10 mouse cellular contexts compared by ENCODE assay signal in genomic region chr9:105697764-105698396, GRCm38 (mm10). TPM values are rescaled to one million over a fixed set of nuclear protein-coding genes. Genes with fewer than 3 reads are reported as not detected.
DNase-seq lines count a peak whose midpoint lies in the region; ATAC-seq and TF ChIP-seq lines count a peak whose summit lies in the region.
"Had no signal": no experiment of that assay in that cellular context is flagged by ENCODE, and none has a peak within 500 bp of the region (broad histone marks: within the 10 kb centered on the region; RNA-seq: fewer than 3 reads in every experiment).

No protein-coding gene starts in this region.

- no peak overlapping the region for H3K4me3 ChIP-seq in lung, postnatal 0 days (ENCODE audit: low read depth, low read length)
- H3K4me3 ChIP-seq: neural tube, embryonic 12.5 days had no signal

- no peak for TF ChIP-seq CTCF in lung, postnatal 0 days (IDR thresholded peaks at IDR 0.05)

- H3K4me1 ChIP-seq in lung, postnatal 0 days (ENCODE audit: insufficient read depth, low read depth, low read length) = no peaks in the 10 kb centered on the region
- H3K4me1 ChIP-seq: neural tube, embryonic 12.5 days had no signal

- intact Hi-C loops in heart, postnatal 25 days (cut with DNase I) = loop anchor here (10.0 kb wide), 2 partner anchors 417 to 577 kb away; no protein-coding TSS in a partner anchor
- intact Hi-C loops in gastrocnemius, postnatal 36 days (cut with DNase I) = no loop called here

- no peaks in the 10 kb centered on the region for H3K27me3 ChIP-seq in lung, postnatal 0 days (replicated peaks; ENCODE audit: insufficient read depth, low read length)
- H3K27me3 ChIP-seq: neural tube, embryonic 12.5 days had no signal

- H3K9ac ChIP-seq in lung, postnatal 0 days (replicated peaks; ENCODE audit: low read depth) = no peak overlapping the region
- H3K9ac ChIP-seq: neural tube, embryonic 12.5 days had no signal

- H3K27ac ChIP-seq in lung, postnatal 0 days (ENCODE audit: low read length) = no peak overlapping the region
- H3K27ac ChIP-seq: neural tube, embryonic 12.5 days had no signal

- DNase-seq in NIH3T3 (ENCODE audit: low read depth) = peak; percentile 73
- DNase-seq in adrenal gland, postnatal 25 days = peak; percentile 20
- DNase-seq in heart, postnatal 25 days (ENCODE audit: low spot score) = peak; percentile 14
- DNase-seq in lung, postnatal 0 days (ENCODE audit: low spot score) = peak; percentile 70
- no peak for DNase-seq in thymus, adult 18-20 months
- DNase-seq in urinary bladder, adult 2 months (ENCODE audit: low spot score) = no peak
- DNase-seq in gastrocnemius, postnatal 36 days = no peak
- no peak for DNase-seq in frontal cortex, postnatal 25 days (ENCODE audit: low spot score in 2 of 2)
- DNase-seq: gastrocnemius, postnatal 10 days had no signal

- 41% methylated on average over 9 of the region's 9 CpGs for WGBS in lung, postnatal 0 days

- no peak overlapping the region for H3K4me2 ChIP-seq in lung, postnatal 0 days (replicated peaks; ENCODE audit: low read depth, low read length)
- H3K4me2 ChIP-seq: neural tube, embryonic 12.5 days had no signal

- peak; percentile 56 for ATAC-seq in lung, postnatal 0 days

- H3K36me3 ChIP-seq in lung, postnatal 0 days (ENCODE audit: insufficient read depth, low read length) = no peaks in the 10 kb centered on the region
- H3K36me3 ChIP-seq: neural tube, embryonic 12.5 days had no signal

- no peaks in the 10 kb centered on the region for H3K9me3 ChIP-seq in lung, postnatal 0 days (ENCODE audit: low read length)
- H3K9me3 ChIP-seq: neural tube, embryonic 12.5 days had no signal

- TF ChIP-seq EP300 in lung, postnatal 0 days (IDR thresholded peaks at IDR 0.05) = no peak

RNA-seq across cellular contexts. Expression of gene Pik3r4, which starts 55.1 kb away (rescaled TPM):
- 41.1 and 42.0 TPM in 2 replicates for total RNA-seq in adrenal gland, postnatal 25 days (2021)
- 10 to 100 TPM; 22.8 to 22.9 TPM for total RNA-seq in heart, postnatal 25 days (2021)
- polyA plus RNA-seq in lung, postnatal 0 days (2015; fragmentation: Nextera tagmentation; extraction: Ambion mirVana) = 16.4 and 17.6 TPM in 2 replicates
- polyA plus RNA-seq in urinary bladder, adult 2 months (2012; rRNA removed) = 18.1 and 25.5 TPM in 2 replicates
- 10 to 100 TPM; 10.9 to 12.0 TPM for total RNA-seq in gastrocnemius, postnatal 36 days (2021)

Comparison
In these comparisons a context has a peak if more than half of its experiments do, and no peak if none do; other contexts are left out.
1. DNase-seq: peak in NIH3T3 (single experiment), adrenal gland, postnatal 25 days (single experiment), heart, postnatal 25 days (single experiment) and lung, postnatal 0 days (single experiment); none in thymus, adult 18-20 months (0 of 2), urinary bladder, adult 2 months (single experiment), gastrocnemius, postnatal 36 days (0 of 2) and frontal cortex, postnatal 25 days (0 of 2).